Mouse (Mus musculus) heart, postnatal 0 days (tissue): ENCODE measurements at regions not wholly inside any gene's neighbourhood (a gene's known extent, or its start where the extent isn't known, plus 50 kb on each side); places are given as distances from the start of the nearest gene placed in this dataset.

Experiments
- ATAC-seq: fragments of 200-750 bp; cut with Nextera tagmentation; 2 replicates; pipeline ENCODE4 v1.8.0; 2017; ENCODE audit warnings: low read depth, moderate number of reproducible peaks, moderate library complexity; ENCODE audit not compliant: insufficient read depth
- DNase-seq: peaks from one replicate; pipeline ENCODE4 v3.0.0-alpha.2; 2016; ENCODE audit warnings: low spot score
- H3K27ac ChIP-seq: fragments of 300-500 bp; sonication (generic); 2 replicates; pipeline ENCODE4 v1.5.1; 2014; ENCODE audit warnings: low read depth, mild to moderate bottlenecking
- H3K27me3 ChIP-seq: fragments of 300-500 bp; sonication (generic); 2 replicates; pipeline ENCODE4 v1.6.1; 2014; ENCODE audit warnings: low read length, mixed read lengths; ENCODE audit not compliant: control insufficient read depth, insufficient read depth
- H3K36me3 ChIP-seq: fragments of 300-500 bp; sonication (generic); replicated peaks from 2 replicates; pipeline ENCODE4 v1.6.1; 2014; ENCODE audit warnings: low read length, mixed read lengths; ENCODE audit not compliant: control insufficient read depth, insufficient read depth
- H3K4me1 ChIP-seq: fragments of 300-500 bp; sonication (generic); 2 replicates; pipeline ENCODE4 v1.6.1; 2014; ENCODE audit warnings: antibody characterized with exemption; ENCODE audit not compliant: control insufficient read depth, insufficient read depth
- H3K4me2 ChIP-seq: fragments of 300-500 bp; sonication (generic); 2 replicates; pipeline ENCODE4 v1.6.1; 2014; ENCODE audit warnings: low read depth, mild to moderate bottlenecking, low read length, moderate library complexity
- H3K4me3 ChIP-seq: fragments of 300-500 bp; sonication (generic); 2 replicates; pipeline ENCODE4 v1.5.1; 2014; ENCODE audit warnings: low read depth, low read length
- H3K9ac ChIP-seq: fragments of 300-500 bp; sonication (generic); replicated peaks from 2 replicates; pipeline ENCODE4 v1.6.1; 2014; ENCODE audit warnings: low read depth, low read length, mixed read lengths
- H3K9me3 ChIP-seq: fragments of 300-500 bp; sonication (generic); replicated peaks from 2 replicates; pipeline ENCODE4 v1.6.1; 2016; ENCODE audit warnings: low read length; ENCODE audit not compliant: control insufficient read depth
- CTCF ChIP-seq: IDR thresholded peaks from 2 replicates; pipeline ENCODE4 v1.5.1; 2016; ENCODE audit warnings: antibody characterized with exemption, control low read depth, low read depth
- EP300 ChIP-seq: IDR thresholded peaks from 2 replicates; pipeline ENCODE4 v1.6.1; 2016; ENCODE audit warnings: antibody characterized with exemption, low read depth
- WGBS: fragments of 180-500 bp; shearing (Covaris S2); extraction: QIAGEN DNeasy Blood & Tissue Kit; methylation state at CpG from one replicate; pipeline ENCODE4 v1.1.7; 2014; 5-methylcytosine and 5-hydroxymethylcytosine counted together

GRCm38 (mm10) chr19:6644871-6645270 is 102.0 kb upstream of the Slc22a12 start:
- Histone ChIP-seq H3K9me3 (no peaks in the 10 kb centered on the region), H3K27me3 (no peaks in the 10 kb centered on the region), H3K4me3 (no peak overlapping the region), H3K4me1 (no peaks in the 10 kb centered on the region), H3K27ac (no peak overlapping the region), H3K9ac (no peak overlapping the region), H3K36me3 (no peaks in the 10 kb centered on the region), H3K4me2 (no peak overlapping the region)
- no peak for DNase-seq
- no peak for ATAC-seq
- TF ChIP-seq CTCF (no peak), EP300 (no peak)
- 75% methylated on average over 6 of the region's 6 CpGs for WGBS

GRCm38 (mm10) chr19:6639681-6640080 is 96.8 kb upstream of the Slc22a12 start:
- no peaks in the 10 kb centered on the region for H3K36me3 ChIP-seq
- no peak overlapping the region for H3K27ac ChIP-seq
- no peak overlapping the region for H3K9ac ChIP-seq
- 70% methylated on average over 7 of the region's 7 CpGs for WGBS
- no peak overlapping the region for H3K4me3 ChIP-seq
- H3K27me3 ChIP-seq = no peaks in the 10 kb centered on the region
- H3K4me1 ChIP-seq = no peaks in the 10 kb centered on the region
- TF ChIP-seq CTCF (no peak), EP300 (no peak)
- H3K4me2 ChIP-seq = no peak overlapping the region
- DNase-seq = no peak
- no peak for ATAC-seq
- H3K9me3 ChIP-seq = no peaks in the 10 kb centered on the region

GRCm38 (mm10) chr19:6633400-6633799 is 90.6 kb upstream of the Slc22a12 start:
- H3K4me1 ChIP-seq = no peaks in the 10 kb centered on the region
- H3K9me3 ChIP-seq = no peaks in the 10 kb centered on the region
- no peak for TF ChIP-seq CTCF
- TF ChIP-seq EP300 = no peak
- H3K4me3 ChIP-seq = no peak overlapping the region
- no peak overlapping the region for H3K4me2 ChIP-seq
- H3K27ac ChIP-seq = no peak overlapping the region
- H3K9ac ChIP-seq = no peak overlapping the region
- ATAC-seq (no peak), DNase-seq (no peak)
- H3K27me3 ChIP-seq = no peaks in the 10 kb centered on the region
- 53% methylated on average over 10 of the region's 10 CpGs for WGBS
- H3K36me3 ChIP-seq = no peaks in the 10 kb centered on the region

- Histone ChIP-seq H3K4me3 (no peak overlapping the region), H3K4me2 (no peak overlapping the region), H3K4me1 (no peaks in the 10 kb centered on the region), H3K9ac (no peak overlapping the region), H3K27me3 (no peaks in the 10 kb centered on the region), H3K36me3 (no peaks in the 10 kb centered on the region), H3K27ac (no peak overlapping the region), H3K9me3 (no peaks in the 10 kb centered on the region)
- 70% methylated on average over 5 of the region's 5 CpGs for WGBS
- ATAC-seq (no peak), DNase-seq (no peak)
- TF ChIP-seq EP300 = no peak
- no peak for TF ChIP-seq CTCF
Observed at GRCm38 (mm10) chr19:6631817-6632216, 89.0 kb upstream of the Slc22a12 start.

- DNase-seq (no peak), ATAC-seq (no peak)
- TF ChIP-seq EP300 (no peak), CTCF (no peak)
- Histone ChIP-seq H3K36me3 (no peaks in the 10 kb centered on the region), H3K9me3 (no peaks in the 10 kb centered on the region), H3K27ac (no peak overlapping the region), H3K4me2 (no peak overlapping the region), H3K27me3 (no peaks in the 10 kb centered on the region), H3K4me1 (no peaks in the 10 kb centered on the region), H3K9ac (no peak overlapping the region), H3K4me3 (no peak overlapping the region)
- 71% methylated on average over 4 of the region's 4 CpGs for WGBS
Observed at GRCm38 (mm10) chr19:6630613-6630940, 87.7 kb upstream of the Slc22a12 start.

- DNase-seq (no peak), ATAC-seq (no peak)
- Histone ChIP-seq H3K27me3 (no peaks in the 10 kb centered on the region), H3K27ac (no peak overlapping the region), H3K4me3 (no peak overlapping the region), H3K9ac (no peak overlapping the region), H3K9me3 (no peaks in the 10 kb centered on the region), H3K4me1 (no peaks in the 10 kb centered on the region), H3K36me3 (no peaks in the 10 kb centered on the region), H3K4me2 (no peak overlapping the region)
- 76% methylated on average over 9 of the region's 9 CpGs for WGBS
- TF ChIP-seq CTCF (no peak), EP300 (no peak)
Observed at GRCm38 (mm10) chr19:6629911-6630612, 87.2 kb upstream of the Slc22a12 start.
